Mouse (Mus musculus) left cerebral cortex, adult 8-10 months (tissue): ENCODE results near the gene Camk2d. TPM values are rescaled to one million over a fixed set of nuclear protein-coding genes. Genes with fewer than 3 reads are reported as not detected.

ENCODE experiments used
- total RNA-seq, 4 experiments: library from RNA; stranded (reverse); gene quantifications; 2 replicates each; pipeline ENCODE4 v1.2.4; 2022

Gene Camk2d
- total RNA-seq, 4 experiments from 2014 or later, result 126 to 159 (median 137) TPM

Other genes starting within 250 kb of the Camk2d start
- 1 to 10 TPM; 2.4 to 3.1 (median 2.6) TPM for gene Arsj, start 232.6 kb upstream of the Camk2d start, total RNA-seq